Mouse (Mus musculus): ENCODE results near the gene Haus2.

Gene Haus2

DNA sequence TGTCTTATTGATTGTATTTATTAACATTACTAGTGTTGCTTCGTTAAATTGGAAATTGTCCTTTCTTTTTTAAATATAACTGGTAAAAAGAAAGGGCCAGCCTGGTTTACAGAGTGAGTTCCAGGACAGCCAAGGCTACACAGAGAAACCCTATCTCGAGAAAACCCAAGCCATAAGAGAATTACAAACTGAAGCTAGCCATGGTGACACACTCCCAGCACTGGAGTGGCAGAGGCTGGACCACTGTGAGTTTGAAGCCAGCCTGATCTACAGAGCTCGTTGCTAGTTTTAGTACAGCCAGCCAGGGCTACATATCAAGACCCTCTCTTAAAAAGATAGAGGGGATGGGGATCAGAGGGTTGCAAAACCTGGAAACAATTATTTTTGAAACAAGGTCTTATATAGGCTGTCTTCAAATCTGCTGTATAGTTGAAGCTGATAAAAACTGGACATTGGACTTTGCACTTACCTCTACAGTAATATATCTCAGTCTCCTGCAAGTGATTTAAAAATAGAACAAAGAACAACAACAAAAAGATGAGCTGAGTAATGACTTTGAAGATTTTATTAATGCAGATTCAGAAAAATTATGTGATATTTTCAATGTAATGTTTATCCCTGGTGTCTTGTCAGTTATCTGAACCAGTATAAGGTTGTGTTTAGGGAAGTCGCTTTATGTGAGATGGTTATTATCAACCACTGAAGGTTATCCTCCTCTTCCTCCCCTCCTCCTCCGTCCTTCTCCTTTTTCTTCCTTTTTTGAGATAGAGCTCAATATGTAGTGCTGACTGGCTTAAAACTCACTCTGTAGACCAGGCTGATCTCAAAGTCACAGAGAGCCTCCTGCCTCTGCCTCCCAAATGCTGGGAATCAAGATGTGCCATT, 7.3 kb downstream of the Haus2 start:
- intact Hi-C loops (cut with DNase I), result no loop called here

- intact Hi-C loops (cut with DNase I), result no loop called here
Observed at GRCm38 (mm10) chr2:120619538-120619937, 10.4 kb downstream of the Haus2 start.

- intact Hi-C loops (cut with DNase I), result no loop called here
Observed at GRCm38 (mm10) chr2:120622920-120623319, 13.7 kb downstream of the Haus2 start.

DNA sequence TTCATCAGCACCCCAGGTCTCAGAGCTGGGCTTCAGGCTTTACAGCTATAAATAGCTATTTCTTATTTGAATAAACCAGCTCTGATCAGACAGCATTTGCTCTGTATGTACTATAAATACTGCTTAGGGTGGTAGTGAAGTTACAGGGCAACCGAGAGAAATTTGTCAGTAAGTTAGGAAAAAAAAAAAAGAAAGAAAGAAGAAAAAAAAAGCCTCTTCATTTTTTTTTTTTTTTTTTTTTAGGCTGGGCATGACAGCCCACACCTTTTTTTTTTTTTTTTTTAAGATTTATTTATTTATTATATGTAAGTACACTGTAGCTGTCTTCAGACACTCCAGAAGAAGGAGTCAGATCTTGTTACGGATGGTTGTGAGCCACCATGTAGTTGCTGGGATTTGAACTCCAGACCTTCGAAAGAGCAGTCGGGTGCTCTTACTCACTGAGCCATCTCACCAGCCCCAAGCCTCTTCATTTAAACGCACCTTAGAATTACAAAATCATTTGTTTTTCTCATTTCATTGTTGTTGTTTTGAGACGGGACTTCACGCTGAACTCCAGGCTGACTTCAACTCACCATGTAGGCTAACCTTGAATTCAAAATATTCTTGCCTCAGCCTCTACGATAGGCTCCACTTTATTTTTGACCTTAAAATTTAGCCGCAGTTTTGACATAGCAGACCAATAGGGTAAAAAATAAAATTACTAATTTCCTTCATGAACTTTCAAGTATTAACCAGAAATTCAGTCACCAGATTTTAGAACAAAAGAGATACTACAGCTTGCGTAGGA, 19.1 kb downstream of the Haus2 start:
- intact Hi-C loops (cut with DNase I), result no loop called here

GRCm38 (mm10) chr2:120628886-120629735, 19.9 kb downstream of the Haus2 start, which contains the start of gene Stard9:
Gene Stard9 (plus strand): TSS chr2:120629121.
- intact Hi-C loops (cut with DNase I), result no loop called here

GRCm38 (mm10) chr2:120630246-120630645, 21.1 kb downstream of the Haus2 start:
- intact Hi-C loops (cut with DNase I), result no loop called here

DNA sequence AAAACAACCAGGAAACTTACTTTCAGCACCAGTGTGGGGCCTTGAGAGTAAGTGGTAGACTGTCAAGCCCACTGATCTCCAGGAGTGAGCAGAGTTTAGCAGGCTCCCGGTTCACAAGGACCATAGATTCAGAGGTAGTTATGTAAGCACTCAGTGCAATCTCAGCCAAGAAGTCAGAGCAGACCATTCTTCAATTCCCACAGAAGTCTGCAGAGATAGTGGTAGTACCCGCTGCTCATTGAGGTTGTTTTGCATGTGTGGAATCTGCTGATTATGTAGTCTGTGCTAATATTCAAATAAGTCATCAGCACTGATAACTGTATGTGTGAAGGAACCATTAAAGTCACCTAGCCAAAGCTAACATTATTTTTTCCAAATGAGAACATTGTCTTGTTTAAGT, 21.5 kb downstream of the Haus2 start:
- intact Hi-C loops (cut with DNase I), result no loop called here

DNA sequence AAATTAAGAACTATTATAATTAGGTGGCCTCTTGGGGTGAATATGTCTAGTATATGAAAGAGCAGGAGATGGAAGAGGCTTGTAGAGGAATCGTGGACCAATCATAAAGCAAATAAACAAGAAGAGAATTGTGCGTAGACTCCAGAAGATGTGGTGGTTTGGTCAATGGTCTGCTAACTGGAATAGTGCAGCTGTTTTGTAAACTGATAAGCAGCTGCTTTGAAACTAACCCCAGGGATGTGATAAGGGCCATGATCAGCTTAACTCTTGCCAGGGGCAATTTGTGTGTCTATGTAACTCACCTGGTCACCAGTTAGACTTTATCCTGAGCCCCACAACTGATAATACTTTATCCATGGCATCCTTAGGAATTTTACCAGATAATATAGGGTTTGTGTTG, 22.3 kb downstream of the Haus2 start:
- intact Hi-C loops (cut with DNase I), result no loop called here

GRCm38 (mm10) chr2:120631957-120632356, 22.8 kb downstream of the Haus2 start:
- intact Hi-C loops (cut with DNase I), result loop anchor here (2.0 kb wide), 1 partner anchor 37 kb away; no protein-coding TSS in a partner anchor

DNA sequence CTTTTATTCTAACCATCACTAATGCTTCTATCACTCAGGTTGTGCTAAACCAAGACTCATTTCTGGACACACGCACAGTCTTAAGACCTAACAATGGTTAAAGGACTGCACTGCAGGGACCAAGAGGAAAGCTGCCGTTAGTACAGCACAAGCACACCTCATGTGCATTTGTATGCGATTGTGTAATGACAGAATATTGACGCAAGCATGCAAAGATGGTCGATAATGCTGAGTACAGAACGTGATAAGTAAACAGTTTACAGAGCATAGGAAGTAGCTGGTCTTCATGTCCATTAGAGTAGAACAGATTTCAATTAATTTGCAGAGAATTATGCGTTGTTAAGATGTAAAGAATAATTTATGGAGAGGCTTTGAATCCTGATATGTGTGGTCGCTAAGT, 31.7 kb downstream of the Haus2 start:
- intact Hi-C loops (cut with DNase I), result no loop called here

DNA sequence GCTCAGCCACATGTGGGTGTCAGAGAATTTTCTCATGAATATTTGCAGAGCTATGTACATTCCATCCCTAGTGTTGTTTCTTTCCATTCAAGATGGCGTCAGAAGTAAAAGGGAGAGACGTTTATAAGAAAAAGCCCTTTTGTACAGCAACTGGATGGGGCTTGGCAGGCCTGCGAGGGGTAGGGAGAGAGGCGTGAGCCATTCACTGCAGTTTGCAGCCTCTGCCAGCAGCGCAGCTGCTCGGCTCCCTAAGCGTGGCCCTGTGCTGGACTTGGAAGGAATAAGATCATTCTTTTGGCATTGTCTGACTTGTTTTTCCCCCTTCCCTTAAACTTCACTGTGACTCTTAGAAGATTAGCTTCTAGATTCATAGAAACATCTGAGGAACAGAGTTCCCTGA, 34.7 kb downstream of the Haus2 start:
- intact Hi-C loops (cut with DNase I), result no loop called here

DNA sequence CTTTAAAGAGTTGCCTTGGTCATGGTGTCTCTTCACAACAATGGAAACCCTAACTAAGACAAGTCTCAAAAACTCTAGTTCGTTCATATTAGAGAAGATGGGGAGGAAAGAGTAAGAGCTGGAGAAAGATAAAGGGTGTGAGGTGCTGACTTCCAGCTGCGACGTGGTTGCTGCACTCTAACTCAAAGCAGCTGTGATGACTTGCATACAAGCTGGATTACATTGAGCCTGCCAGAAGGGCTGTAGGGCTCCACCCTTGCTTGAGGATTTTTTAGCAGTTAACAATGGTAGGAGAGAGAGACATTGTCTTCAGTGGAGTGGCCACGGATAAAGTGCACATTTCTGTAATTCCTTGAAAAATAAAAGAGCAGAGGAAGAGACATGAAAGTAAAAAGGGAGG, 37.6 kb downstream of the Haus2 start:
- intact Hi-C loops (cut with DNase I), result no loop called here

DNA sequence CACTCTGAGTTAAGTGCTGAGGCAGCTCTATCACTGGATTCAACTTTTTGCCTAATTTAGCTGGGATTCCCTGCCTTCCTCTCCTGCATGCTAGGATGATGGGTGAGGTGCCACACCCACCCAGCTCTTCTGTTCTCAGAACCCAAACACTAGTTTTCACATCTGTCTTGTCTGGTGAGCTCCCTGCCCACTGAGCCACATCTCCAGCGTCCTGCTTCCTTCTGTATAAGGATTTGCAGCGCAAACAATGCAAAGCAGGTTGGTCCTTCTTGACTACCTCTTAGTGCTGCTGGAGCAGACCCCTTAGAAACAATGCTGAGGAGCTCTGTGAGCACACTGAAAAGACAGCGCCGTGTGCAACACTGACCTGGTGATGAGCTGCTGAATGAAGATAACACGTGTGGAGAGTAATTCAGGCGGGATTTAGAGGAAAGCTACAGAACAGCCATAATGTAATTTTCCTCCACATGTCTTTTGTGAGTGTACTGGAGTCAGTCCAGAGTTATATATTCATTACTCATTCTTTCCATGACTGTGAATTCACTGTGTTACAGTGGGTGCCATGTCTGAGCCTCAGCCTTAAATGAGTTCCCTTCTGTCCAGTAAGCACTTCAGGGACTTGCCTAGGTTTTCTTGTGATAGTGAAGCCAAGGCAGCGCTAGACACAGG, 43.2 kb downstream of the Haus2 start:
- intact Hi-C loops (cut with DNase I), result no loop called here

DNA sequence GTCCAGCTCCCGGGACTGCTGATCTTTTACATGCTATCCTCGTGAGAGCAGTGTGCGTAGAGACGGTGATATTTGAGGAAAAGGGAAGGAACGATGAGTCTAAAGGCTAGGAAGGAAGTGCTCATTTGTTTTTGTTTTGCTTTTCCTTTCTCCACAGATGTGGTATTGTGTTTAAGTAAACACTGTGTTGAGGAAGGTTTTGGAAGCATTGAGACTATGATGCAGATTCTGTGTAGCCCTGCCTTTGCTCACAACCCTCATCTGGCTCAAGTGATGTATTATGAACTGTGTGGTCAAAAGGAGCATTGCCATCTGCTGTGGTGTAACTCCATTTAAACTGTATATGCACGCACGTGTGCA, 43.7 kb downstream of the Haus2 start:
- intact Hi-C loops (cut with DNase I), result no loop called here

DNA sequence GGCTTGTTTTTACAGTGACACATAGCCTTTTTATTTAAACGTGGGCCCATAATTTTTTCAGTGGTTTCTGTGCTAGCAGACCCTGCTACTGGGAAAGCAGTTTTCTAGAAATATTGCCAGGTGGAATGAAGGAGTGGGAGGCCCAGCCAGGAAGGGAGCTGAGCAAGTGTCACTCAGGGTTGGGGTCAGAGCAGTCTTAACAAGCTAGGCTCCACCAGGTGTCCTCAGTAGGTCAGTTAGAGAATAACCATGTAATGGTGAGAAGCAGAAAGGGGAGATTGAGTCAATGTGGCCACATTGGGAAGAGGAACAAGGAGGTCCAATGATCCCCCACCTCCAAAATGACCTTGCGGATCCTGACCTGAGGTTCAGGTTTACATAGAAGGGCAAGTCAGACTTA, 45.5 kb downstream of the Haus2 start:
- intact Hi-C loops (cut with DNase I), result no loop called here

DNA sequence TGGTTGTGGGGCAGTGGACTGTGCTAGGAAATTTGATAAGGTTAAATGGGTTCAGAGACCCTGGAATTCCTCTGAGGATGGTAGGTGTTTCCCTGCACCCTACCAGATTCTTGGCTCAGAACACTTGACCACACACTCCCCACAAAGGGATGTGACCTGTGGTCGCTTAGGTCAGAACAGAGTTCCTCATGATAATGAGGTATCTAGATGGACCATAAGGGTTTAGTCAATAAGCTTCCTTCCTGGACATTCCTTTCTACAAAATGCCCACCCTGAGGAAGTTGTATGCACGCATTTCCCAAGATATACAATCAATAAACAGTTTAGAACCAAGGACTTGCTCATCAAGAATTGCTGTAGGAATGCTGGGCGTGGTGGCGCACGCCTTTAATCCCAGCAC, 46.7 kb downstream of the Haus2 start:
- intact Hi-C loops (cut with DNase I), result no loop called here

DNA sequence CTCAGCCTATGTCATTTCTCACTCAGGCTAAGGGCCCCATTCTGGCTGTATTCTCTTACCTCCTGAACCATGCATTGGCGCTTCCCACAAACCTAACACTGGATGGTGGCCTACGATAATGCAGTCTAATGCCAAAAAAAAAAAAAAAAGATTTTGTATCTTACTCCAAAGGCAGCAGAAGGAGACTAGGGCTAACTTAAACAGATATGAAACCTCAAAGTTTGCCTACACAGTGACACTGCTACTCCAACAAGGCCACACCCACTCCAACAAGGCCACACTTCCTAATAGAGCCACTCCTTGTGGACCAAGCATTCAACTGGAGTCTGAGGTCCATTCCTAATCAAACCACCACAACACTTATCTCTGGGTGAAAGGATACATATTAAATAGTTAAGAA, 47.5 kb downstream of the Haus2 start:
- intact Hi-C loops (cut with DNase I), result no loop called here

DNA sequence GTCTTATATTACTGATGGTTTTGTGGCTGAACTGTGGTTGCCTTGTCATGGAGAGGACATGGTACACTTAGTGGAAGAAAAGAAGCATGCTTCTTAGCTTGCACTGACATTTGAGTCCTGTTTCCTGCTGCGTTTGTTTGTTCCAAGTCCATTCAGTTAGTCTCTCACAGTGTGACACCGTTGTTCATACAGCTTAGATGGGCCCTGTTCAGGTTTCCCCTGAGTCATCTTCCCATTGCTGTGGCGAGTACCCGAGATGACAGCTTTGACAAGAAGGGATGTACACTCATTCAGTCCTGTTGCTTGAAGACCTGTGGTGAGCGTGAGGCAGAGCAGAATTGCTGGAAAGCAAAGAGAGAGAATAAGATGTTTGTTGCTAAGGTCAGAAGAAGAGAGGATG, 49.3 kb downstream of the Haus2 start:
- intact Hi-C loops (cut with DNase I), result no loop called here

GRCm38 (mm10) chr2:120659318-120659717, 50.1 kb downstream of the Haus2 start:
- intact Hi-C loops (cut with DNase I), result no loop called here

- intact Hi-C loops (cut with DNase I), result no loop called here
Observed at GRCm38 (mm10) chr2:120660486-120661078, 51.4 kb downstream of the Haus2 start.

DNA sequence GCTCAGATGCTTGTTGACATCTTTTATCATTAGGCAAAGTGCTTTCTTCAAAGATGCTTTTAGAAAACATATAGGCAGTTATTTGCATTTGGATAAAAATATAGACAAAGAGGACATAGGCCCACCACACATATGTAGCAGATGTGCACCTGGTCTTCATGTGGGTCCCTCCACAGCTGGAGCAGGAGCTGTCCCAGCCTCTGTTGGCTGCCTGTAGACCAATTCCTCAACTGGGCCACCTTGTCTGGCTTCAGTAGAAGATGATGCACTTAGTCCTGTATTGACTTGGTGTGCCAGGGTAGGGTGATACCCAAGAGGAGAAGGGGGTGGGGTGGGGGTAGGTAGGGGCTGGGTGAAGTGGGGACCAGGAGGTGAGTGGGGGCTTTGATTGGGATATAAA, 53.6 kb downstream of the Haus2 start:
- intact Hi-C loops (cut with DNase I), result no loop called here

Measured in adrenal gland (tissue).